Mouse (Mus musculus) MEL (cell line): ENCODE data around the gene Bcar1. TPM values are rescaled to one million over a fixed set of nuclear protein-coding genes. Genes with fewer than 3 reads are reported as not detected.

Source experiments
- DNase-seq: peaks from one replicate; pipeline ENCODE4 v3.0.0; 2011; ENCODE audit warnings: low read depth, low spot score
- H3K27ac ChIP-seq: 2 replicates; pipeline ENCODE4 v1.5.1; 2012; ENCODE audit warnings: low read depth, mild to moderate bottlenecking, control low read depth, low read length, moderate library complexity; ENCODE audit not compliant: control insufficient read depth
- H3K27me3 ChIP-seq, 2 experiments: fragments of 150-350 bp in 1 of 2; sonication (generic) in 1 of 2; 2 replicates each; pipeline ENCODE4 v1.6.1; 2012; ENCODE audit warnings: low read length in 2 of 2, mild to moderate bottlenecking in 2 of 2, improper control_type of control experiment in 1 of 2, moderate library complexity in 1 of 2; ENCODE audit not compliant: insufficient read depth in 2 of 2, control insufficient read depth in 1 of 2
- H3K36me3 ChIP-seq, 2 experiments: 2 replicates each; pipeline ENCODE4 v1.6.1; 2012 to 2014; ENCODE audit warnings: low read length in 2 of 2, improper control_type of control experiment in 1 of 2, inconsistent platforms in 1 of 2, mild to moderate bottlenecking in 1 of 2; ENCODE audit not compliant: insufficient read depth in 2 of 2, control insufficient read depth in 1 of 2
- H3K4me1 ChIP-seq, 2 experiments: fragments of 150-350 bp in 1 of 2; sonication (generic) in 1 of 2; 2 replicates each; pipeline ENCODE4 v1.6.1; 2012; ENCODE audit warnings: low read length in 2 of 2, improper control_type of control experiment in 1 of 2, mild to moderate bottlenecking in 1 of 2; ENCODE audit not compliant: insufficient read depth in 2 of 2, control insufficient read depth in 1 of 2
- H3K4me3 ChIP-seq, 2 experiments: fragments of 150-350 bp in 1 of 2; sonication (generic) in 1 of 2; 2 replicates each; pipeline ENCODE4 v1.5.1; 2012; ENCODE audit warnings: low read depth in 2 of 2, low read length in 2 of 2, mild to moderate bottlenecking in 2 of 2, moderate library complexity in 2 of 2, control low read depth in 1 of 2, improper control_type of control experiment in 1 of 2; ENCODE audit not compliant: control insufficient read depth in 1 of 2, insufficient read depth in 1 of 2
- H3K79me2 ChIP-seq: 2 replicates; pipeline ENCODE4 v1.6.1; 2012; ENCODE audit warnings: mild to moderate bottlenecking, low read length, moderate library complexity; ENCODE audit not compliant: control insufficient read depth, poor library complexity, insufficient read depth
- H3K9ac ChIP-seq: 2 replicates; pipeline ENCODE4 v1.6.1; 2012; ENCODE audit warnings: low read depth, mild to moderate bottlenecking, control low read depth, low read length, moderate library complexity; ENCODE audit not compliant: control insufficient read depth, poor library complexity, severe bottlenecking
- H3K9me3 ChIP-seq: fragments of 150-350 bp; sonication (generic); replicated peaks from 2 replicates; pipeline ENCODE4 v1.6.1; 2012; ENCODE audit warnings: mild to moderate bottlenecking, low read length, improper control_type of control experiment, moderate library complexity; ENCODE audit not compliant: insufficient read depth
- CHD2 ChIP-seq: IDR thresholded peaks from 2 replicates; pipeline ENCODE4 v1.6.1; 2011; ENCODE audit warnings: low read length, improper control_type of control experiment
- ELF1 ChIP-seq: IDR thresholded peaks from 2 replicates; pipeline ENCODE4 v1.6.1; 2014; ENCODE audit warnings: low read depth, mild to moderate bottlenecking, inconsistent platforms, low read length, improper control_type of control experiment, moderate library complexity
- ETS1 ChIP-seq: IDR thresholded peaks from 2 replicates; pipeline ENCODE4 v1.6.1; 2012; ENCODE audit warnings: low read depth, mild to moderate bottlenecking, inconsistent platforms, low read length, improper control_type of control experiment, moderate library complexity
- GATA1 ChIP-seq: IDR thresholded peaks from 2 replicates; pipeline ENCODE4 v1.6.1; 2011; ENCODE audit warnings: low read depth, low read length, improper control_type of control experiment
- KAT2A ChIP-seq: conservative IDR thresholded peaks from 2 replicates; pipeline ENCODE4 v1.6.1; 2012; ENCODE audit warnings: low read depth, low read length, improper control_type of control experiment, inconsistent platforms
- MAFK ChIP-seq: IDR thresholded peaks from 2 replicates; pipeline ENCODE4 v1.6.1; 2011; ENCODE audit warnings: low read depth, mild to moderate bottlenecking, low read length, improper control_type of control experiment, borderline replicate concordance
- MEF2A ChIP-seq: IDR thresholded peaks from 2 replicates; pipeline ENCODE4 v1.6.1; 2014; ENCODE audit warnings: low read depth, mild to moderate bottlenecking, inconsistent platforms, low read length, improper control_type of control experiment; ENCODE audit not compliant: poor library complexity, insufficient replicate concordance, severe bottlenecking; ENCODE audit errors: extremely low read depth
- MXI1 ChIP-seq: IDR thresholded peaks from 2 replicates; pipeline ENCODE4 v1.6.1; 2011; ENCODE audit warnings: mild to moderate bottlenecking, low read depth, low read length, improper control_type of control experiment
- POLR2AphosphoS5 ChIP-seq: IDR thresholded peaks from 2 replicates; pipeline ENCODE4 v1.6.1; 2012; ENCODE audit warnings: low read depth, borderline replicate concordance, mild to moderate bottlenecking, inconsistent platforms, low read length, moderate library complexity, mixed read lengths
- RCOR1 ChIP-seq: IDR thresholded peaks from 2 replicates; pipeline ENCODE4 v1.6.1; 2012; ENCODE audit warnings: low read depth, mild to moderate bottlenecking, inconsistent platforms, low read length, improper control_type of control experiment
- SIN3A ChIP-seq: IDR thresholded peaks from 2 replicates; pipeline ENCODE4 v1.6.1; 2012; ENCODE audit warnings: low read length, improper control_type of control experiment, inconsistent platforms
- SMC3 ChIP-seq: IDR thresholded peaks from 2 replicates; pipeline ENCODE4 v1.6.1; 2011; ENCODE audit warnings: low read depth, low read length, improper control_type of control experiment
- ZC3H11A ChIP-seq: IDR thresholded peaks from 2 replicates; pipeline ENCODE4 v1.6.1; 2012; ENCODE audit warnings: low read depth, mild to moderate bottlenecking, inconsistent platforms, low read length, improper control_type of control experiment
- ZNF384 ChIP-seq: IDR thresholded peaks from 2 replicates; pipeline ENCODE4 v1.6.1; 2012; ENCODE audit warnings: low read depth, mild to moderate bottlenecking, inconsistent platforms, low read length, improper control_type of control experiment
- polyA plus RNA-seq, 2 experiments: library from polyadenylated mRNA; stranded (reverse) in 1 of 2; unstranded in 1 of 2; fragments of >175 nt in 1 of 2; fragments of >200 nt in 1 of 2; gene quantifications; 2 replicates each; pipeline versions ENCODE4 v1.2.1 to v1.2.4; 2012; ENCODE audit warnings: low replicate concordance in 2 of 2, low read depth in 1 of 2; ENCODE audit not compliant: insufficient read length in 2 of 2, insufficient read depth in 1 of 2, missing spikeins in 1 of 2
- total RNA-seq: library from RNA; depleted of rRNA; stranded (reverse); fragments of 300-350 nt; gene quantifications from 2 replicates; pipeline ENCODE4 v1.2.3, GENCODE M21; 2012

Gene Bcar1
- total and polyA plus RNA-seq, 3 experiments = 6.5 to 17.4 TPM; not detected in 1

GRCm38 (mm10) chr8:111734244-111734960 is 9.2 kb downstream of the Bcar1 start:
- no peaks in the 10 kb centered on the region for H3K79me2 ChIP-seq
- no peak for DNase-seq
- no peaks in the 10 kb centered on the region for H3K36me3 ChIP-seq
- no peak overlapping the region for H3K27ac ChIP-seq
- TF ChIP-seq ETS1 = no peak
- TF ChIP-seq RCOR1 = no peak
- TF ChIP-seq ELF1 = no peak
- TF ChIP-seq ZNF384 = no peak
- no peak for TF ChIP-seq GATA1
- no peak for TF ChIP-seq ZC3H11A
- no peak for TF ChIP-seq MAFK
- TF ChIP-seq SIN3A = no peak
- TF ChIP-seq KAT2A = no peak
- TF ChIP-seq MEF2A = no peak
- H3K9me3 ChIP-seq = no peaks in the 10 kb centered on the region
- H3K4me1 ChIP-seq = peaks cover 2 to 4% of the 10 kb centered on the region in 2 experiments; a peak in 1 of 4 replicates
- no peak overlapping the region for H3K9ac ChIP-seq
- no peak overlapping the region for H3K4me3 ChIP-seq
- no peaks in the 10 kb centered on the region for H3K27me3 ChIP-seq

DNA sequence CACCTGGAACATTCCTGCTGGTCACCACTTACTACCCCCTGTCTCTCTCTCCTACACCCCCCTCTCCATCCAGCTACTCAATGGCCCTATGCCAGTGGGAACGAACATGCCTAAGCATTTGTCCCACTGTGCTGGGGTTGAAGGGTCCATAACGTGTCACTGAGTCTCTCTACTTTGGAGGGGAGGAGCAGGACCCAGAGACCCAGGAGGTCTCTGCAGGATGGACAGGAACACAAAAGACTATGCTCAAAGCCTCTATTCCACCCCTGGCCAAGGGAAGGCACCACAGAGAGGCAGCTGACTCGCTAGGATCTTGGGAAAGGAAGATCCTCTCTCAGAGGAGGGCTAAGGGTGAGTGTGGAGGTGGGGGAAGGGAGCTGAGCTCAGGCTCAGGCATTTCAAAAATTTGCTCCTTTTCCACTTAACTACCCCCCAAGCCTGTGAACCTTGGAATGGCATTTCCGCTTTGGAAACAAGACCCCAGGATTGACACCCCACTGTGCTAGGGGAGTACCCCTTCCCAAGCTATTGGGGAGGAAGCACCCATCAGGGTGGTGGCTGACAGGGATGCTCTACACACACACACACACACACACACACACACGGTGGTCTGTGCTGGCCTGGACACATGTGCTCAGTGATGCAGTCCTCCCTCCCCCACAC is 9.9 kb downstream of the Bcar1 start:
- no peak for DNase-seq
- Histone ChIP-seq H3K27me3 (no peaks in the 10 kb centered on the region), H3K79me2 (no peaks in the 10 kb centered on the region), H3K4me3 (no peak overlapping the region), H3K36me3 (no peaks in the 10 kb centered on the region)
- no peak for TF ChIP-seq MXI1
- peak; percentile 35; the same call in 1 of the 2 replicates for TF ChIP-seq POLR2AphosphoS5
- TF ChIP-seq SMC3 = no peak
- no peak for TF ChIP-seq SIN3A
- no peak for TF ChIP-seq CHD2
- TF ChIP-seq, all 39 proteins: peak for 1
- no peak overlapping the region for H3K9ac ChIP-seq
- H3K4me1 ChIP-seq = peaks cover 2 to 4% of the 10 kb centered on the region in 2 experiments; a peak in 1 of 4 replicates
- H3K27ac ChIP-seq = no peak overlapping the region
- no peaks in the 10 kb centered on the region for H3K9me3 ChIP-seq
